Mouse (Mus musculus): ENCODE measurements around the gene Tsen2.

Gene Tsen2

DNA sequence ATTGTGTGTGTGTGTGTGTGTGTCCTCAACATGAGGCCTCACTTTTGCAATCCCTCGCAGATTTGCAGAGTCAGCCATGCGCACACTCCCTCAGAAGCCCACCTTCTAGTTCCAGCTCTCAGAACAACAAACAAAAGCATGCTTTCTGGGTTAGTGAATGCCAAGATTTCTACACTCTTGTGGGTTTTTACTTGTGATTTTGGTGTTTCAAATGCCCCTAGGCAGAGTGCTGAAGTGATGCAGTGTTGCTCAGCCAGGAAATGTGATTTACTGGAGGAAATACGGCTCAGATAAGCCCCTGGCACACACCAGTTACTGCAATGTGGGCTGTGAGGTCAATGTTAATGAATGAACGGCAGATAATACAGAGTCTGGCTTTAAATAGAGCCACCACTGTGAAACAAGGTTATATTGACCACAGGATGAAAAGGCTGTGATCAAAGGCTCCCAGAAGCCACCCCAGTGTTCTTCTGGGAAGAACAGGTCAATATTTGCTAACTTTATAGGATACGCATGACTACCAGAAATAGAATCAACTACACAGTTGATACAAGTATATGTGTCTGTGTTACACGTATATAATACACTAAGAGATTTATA, 2.7 kb upstream of the Tsen2 start:
- peak; percentile 15 for DNase-seq (ENCODE audit: low spot score)

DNA sequence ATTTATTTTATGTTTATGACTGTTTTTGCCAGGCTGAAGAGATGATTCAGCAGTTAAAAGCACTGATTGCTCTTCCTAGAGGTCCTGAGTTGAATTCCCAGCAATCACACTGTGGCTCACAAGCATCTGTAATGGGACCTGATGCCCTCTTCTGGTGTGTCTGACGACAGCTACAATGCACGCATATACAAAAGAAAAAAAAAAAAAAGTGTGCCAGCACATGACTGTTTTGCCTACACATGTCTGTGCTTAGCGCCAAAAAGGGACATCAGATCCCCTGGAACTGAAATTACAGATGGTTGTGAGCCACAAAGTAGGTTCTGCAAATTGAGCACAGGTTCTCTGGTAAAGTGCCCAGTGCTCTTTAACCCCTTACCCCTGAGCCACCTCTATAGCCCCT, 2.1 kb upstream of the Tsen2 start:
- DNase-seq (ENCODE audit: low spot score) = no peak

DNA sequence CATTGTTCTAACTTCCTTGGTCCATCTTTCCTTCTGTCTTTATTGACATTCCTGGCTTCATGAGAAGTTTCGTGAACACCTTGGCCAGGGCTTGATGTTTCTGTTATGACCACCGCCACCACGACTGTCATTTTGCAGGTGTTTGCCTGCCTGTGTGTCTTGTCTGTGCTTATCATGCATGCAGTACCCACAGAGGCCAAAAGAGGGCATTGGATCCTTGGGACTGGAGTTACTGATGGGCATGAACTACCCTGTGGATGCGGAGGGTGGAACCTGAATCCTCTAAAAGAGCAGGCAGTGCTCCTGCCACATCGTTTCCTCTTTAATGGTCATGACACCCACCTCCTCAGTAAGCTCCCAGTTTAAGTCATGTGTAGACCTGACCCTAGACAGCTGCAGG, 1.8 kb downstream of the Tsen2 start:
- DNase-seq (ENCODE audit: low spot score) = peak; percentile 63

DNA sequence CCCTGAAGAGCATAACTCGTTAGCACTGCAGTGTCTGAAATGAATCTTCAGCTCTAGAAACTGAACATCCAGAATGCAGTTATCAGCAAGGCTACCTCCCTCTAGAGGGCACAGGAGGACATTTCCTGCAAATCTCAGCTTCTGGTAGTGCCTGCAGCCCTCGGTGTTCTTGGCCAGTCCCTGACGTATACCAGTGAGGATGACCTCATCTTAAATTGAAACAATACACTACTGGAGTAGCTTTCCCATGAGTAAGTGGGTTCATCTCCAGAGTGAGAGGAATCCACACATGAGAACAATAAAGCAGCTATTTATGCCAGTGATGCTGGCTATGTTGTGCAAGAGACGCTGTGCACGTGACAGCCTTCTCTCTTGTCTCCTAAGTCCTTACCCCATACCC, 11.0 kb downstream of the Tsen2 start:
- no peak for DNase-seq (ENCODE audit: low spot score)

DNA sequence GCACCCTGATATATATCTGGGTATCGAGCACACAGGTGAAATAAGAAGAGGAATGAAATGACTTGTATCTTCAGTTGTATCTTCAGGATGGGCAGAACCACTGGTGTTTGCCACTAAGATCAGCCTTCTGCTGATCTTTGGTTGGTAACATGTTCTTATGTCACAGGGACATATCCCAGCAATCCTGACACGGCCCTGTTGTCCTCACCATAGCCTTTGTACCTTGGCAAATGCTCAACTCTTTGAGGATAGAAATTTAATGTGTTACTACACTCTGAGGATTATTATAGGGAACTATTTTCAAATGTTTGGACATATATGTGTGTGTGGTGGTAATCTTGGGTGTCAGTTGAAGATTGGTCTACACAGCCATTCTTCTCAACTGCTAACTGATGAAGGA, 13.7 kb downstream of the Tsen2 start:
- no peak for DNase-seq (ENCODE audit: low spot score)

DNA sequence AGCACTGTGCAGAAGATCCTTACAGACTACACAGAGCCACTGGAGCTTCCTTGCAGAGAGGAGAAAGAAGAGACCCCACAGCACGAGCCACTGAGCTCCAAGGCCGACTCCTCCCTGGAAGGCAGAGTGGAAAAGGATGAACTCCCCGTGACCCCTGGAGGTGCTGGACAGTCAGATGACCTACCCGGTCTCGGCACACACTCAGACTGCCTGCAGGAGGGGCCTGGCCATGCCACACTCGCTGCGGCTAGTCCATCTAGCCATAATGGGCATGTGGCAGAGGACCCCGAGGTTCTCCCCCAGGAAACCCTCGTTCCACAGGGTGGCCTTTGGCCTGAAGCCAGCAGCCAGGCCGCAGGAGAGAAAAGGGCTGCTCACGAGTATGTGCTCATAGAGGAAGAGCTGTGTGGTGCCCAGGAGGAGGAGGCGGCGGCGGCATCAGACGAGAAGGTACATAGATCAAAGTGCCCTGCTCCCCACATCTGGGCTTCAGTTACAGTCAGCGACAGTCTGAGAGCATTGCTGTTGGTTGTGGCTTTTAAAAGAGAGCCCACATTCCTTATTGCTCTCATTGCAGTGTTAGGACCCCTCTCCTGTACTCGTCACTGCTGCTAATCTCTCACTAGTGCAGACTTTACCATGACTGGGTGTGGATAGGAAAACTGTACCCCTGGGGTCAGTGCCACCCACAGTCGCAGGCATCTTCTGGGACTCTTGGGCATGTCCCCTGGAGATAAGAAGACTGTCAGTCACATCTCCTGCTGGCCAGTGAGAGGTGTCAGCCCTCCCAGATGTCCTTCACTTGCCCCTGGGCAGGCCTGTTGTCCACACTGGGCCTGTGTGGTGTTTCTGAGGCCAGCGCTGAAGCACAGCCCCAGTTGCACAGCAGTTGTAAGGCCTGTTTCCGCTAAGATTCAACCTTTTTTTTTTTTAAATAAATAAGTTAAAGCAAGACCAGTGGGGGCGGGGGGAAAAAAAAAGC, 15.5 kb downstream of the Tsen2 start:
- peak; percentile 51 for DNase-seq (ENCODE audit: low spot score)

DNA sequence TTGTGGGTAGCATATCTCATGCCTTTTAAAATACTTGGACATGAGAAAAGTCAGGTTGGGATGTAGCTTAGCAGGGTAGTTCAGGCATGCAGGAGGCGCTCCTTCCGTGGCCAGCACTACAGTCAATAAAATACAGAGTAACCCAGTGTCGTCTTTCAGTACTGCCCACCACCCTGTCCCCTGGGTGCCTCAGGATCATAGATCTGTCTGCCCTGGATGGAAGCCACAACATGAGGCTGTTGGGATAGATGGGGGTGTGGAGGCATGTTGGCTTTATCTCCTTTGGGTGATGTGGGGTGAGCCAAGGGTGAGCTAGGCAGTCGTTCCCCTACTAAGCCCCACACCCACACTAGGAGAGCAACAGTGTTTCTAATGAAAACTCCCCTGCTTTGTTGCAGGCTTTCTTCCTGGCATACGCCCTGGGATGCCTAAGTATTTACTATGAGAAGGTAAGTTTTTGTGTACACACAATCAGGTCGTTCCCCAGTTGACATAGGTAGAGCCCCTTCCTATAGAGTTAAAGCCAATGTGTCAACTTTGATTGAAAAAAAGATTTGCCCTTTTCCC, 21.1 kb downstream of the Tsen2 start:
- DNase-seq (ENCODE audit: low spot score) = no peak

DNA sequence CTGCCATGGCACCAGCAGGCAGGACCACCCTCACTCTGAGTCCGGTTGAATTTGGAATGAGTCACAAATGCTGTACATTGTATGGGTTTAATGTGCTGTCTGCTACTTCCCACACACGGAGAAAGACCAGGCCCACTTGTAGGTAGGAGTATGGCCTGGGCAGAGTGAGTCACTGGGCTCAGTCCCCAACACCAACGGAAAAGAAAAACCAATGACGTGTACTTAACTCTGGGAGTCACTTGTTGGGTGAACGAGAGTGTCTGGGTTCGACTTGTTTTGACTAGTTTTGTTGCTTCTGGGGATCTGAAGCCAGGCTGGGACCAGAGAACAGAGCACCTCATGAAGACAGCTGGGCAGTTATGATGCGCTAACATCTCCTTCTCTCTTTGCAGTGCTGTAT, 29.7 kb downstream of the Tsen2 start:
- DNase-seq (ENCODE audit: low spot score) = no peak

DNA sequence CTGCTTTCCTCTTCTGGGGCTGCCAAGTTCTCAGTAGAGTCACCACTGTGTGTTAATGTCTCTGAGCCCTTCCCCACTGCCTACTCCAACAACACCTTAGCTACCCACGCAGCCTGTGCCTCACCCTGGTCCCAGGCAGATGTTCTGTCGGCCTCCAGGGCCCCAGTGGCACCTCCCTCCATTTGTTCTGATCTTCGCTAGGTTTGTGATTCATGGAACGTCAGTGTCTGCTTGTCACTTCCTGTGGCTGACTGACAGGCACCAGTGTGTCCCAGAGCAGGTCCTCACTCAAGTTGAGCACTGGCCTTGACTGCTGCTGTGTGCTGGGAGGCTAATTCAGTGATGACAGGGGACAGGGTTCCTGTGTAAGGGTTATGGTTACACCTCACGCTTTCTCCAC, 32.9 kb downstream of the Tsen2 start:
- no peak for DNase-seq (ENCODE audit: low spot score)

DNA sequence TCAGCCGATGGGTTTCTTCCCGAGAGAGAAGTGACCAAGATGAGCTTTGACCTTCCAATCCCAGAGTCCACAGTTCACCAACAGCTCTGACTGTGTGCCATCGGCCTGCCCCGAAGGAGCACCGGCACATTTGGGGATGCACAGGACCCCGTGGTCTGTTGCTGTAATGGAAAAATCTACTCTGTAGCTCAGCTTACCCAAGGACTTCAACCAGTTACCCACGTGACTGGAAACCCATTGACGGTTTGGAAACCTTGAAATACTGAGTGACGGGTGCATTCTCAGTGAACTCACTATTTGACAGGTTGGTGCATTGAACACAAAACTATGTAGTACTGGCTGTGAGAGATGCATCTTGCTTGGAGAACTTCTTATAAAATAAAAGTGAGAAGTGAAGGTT, 33.5 kb downstream of the Tsen2 start:
- DNase-seq (ENCODE audit: low spot score) = no peak

DNA sequence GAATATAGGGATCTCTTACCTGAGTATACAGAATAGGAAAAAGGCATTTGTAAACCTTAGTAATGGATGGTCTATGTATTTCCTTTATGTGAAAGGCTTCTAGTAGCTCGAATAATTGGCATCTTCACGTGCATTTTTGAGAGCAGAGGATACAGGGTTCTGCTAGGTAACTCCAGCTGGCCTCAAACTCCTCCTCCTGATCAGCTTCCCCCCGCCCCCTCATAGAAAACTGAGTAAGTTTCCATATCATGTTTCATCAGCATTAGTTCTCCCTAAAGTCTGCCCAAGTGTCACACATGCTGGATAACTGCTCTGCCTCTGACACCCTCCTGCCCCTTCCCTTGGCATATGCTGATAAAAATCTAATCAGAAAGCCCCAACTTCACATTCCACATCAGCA, 36.3 kb downstream of the Tsen2 start:
- DNase-seq (ENCODE audit: low spot score) = no peak

DNA sequence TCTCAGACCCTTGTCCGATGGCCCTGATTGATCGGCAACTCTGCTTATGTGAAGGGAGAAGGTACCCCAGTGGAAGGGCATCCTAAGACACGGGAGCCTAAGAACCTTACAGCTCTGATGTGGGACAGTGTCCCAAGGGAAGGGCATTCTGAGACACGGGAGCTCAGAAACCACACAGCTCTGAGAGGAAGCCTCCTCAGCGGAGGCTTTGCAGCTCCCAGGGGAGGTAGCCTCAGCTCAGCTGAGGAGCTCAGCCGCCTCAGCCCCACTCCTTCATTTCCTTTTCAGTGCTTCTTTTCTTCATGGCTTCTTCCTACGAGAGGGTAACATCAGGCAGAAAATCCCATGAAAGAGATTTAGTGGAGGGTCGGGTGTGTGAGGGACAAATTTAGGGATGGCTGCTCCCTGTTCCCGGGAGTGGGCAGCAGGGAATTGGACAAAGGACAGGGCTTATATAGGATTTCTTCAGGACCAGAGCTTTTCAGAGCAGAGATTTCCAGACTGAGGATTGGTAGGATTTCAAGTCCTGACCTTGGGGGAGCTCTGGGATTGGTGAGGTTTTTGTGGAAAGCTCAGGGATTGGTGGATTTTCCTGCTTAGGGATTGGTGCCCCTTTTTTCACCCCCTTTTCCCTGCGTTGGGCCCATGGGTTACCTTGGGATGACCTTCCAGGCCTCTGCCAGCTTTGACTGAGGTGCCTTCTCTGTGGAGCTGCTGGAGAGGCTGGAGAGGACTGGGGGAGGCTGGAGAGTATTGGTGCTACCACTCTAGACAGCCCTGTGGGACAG, 38.1 kb downstream of the Tsen2 start:
- no peak for DNase-seq (ENCODE audit: low spot score)

DNA sequence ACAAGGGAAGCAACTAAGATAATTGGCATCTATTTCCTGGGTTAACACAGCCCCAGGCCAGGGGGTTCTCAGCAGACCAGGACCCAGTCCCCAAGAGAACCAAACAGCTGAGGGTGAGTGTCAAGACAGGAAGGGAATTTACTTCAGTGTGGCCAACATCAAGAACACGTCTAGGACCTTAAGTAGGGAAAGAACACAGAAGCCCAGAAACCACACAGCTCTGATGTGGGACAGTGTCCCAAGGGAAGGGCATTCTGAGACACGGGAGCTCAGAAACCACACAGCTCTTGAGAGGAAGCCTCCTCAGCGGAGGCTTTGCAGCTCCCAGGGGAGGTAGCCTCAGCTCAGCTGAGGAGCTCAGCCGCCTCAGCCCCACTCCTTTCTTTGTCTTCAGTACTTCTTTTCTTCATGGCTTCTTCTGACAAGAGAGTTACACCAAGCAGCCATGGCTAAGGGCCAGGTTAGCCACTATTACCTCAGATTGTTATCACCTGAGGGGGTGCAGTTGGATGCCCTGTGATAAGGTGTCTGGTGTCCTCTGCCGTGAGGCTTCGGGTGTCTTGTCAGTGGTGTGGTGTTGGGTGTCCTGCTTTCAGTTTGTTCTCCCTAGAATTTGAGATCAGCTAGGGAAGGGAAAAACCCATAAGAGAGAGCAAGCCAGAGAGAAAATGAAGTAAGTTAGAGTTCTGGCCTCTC, 39.1 kb downstream of the Tsen2 start:
- DNase-seq (ENCODE audit: low spot score) = no peak

DNA sequence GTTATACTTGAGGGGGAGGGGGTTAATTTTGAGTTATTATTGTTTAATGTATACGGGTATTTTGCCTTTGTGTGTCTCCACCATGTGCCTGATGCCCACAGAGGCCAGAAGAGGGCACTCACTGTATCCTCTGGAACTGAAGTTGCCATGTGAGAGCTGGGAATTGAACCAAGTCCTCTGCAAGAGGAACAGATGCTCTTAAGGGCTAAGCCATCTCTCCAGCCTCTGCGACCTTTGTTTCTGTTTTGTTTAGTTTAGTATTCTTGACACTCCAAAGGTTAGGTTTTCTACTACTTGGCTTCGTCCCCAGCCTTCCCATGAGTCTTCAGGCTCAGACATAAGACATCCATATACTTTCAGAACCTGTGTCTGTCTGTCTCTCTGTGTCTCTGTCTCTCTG, 39.7 kb downstream of the Tsen2 start:
- no peak for DNase-seq (ENCODE audit: low spot score)

DNA sequence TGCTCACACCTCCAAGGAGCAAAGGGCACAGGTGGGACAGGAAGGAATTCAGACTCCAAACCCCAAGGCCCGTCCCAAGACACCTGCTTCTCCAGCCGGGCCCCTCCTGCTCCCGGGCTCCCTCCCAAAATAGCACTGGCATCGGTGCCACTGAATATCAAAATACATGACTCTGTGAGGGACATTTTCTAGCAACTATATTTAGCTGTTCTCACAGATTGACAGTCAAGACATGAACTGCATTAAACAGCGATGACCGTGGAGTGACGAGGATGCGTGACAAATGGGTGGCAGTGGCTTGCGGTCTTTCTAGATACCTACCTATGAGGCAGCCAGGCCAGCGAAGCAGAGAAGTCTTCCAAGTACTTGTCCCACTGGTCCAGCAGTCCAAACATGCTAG, 41.9 kb downstream of the Tsen2 start:
- DNase-seq (ENCODE audit: low spot score) = no peak

DNA sequence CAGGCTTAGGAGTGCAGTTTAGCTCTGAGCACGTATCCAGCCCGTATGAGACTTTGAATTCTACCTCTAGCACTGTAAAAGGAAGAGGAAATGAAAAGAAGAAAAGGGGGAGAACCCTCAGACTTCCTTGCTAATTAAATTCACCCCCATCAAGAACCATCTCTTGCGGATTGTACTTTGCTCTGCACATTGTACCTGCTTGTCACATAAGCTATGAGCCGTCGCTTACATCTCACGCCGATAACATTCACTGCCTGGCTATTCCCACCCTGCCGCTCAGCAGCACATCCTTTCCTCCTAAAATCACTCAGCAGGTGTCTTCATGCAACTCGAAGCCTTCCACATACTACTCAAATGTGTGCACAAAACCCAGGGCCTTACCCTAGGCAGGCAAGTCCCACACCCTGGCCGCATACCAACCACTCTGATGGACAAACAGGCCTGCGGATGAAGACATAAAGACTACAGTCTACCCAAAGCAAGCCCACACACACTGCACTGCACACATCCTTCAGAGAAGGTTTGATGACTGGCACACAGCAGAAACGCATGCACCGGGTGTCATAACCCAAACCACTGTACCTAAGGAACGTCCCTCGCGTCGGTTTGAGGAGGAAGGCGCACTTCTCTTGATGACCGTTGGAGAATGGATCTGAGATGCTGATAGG, 47.4 kb downstream of the Tsen2 start:
- no peak for DNase-seq (ENCODE audit: low spot score)

DNA sequence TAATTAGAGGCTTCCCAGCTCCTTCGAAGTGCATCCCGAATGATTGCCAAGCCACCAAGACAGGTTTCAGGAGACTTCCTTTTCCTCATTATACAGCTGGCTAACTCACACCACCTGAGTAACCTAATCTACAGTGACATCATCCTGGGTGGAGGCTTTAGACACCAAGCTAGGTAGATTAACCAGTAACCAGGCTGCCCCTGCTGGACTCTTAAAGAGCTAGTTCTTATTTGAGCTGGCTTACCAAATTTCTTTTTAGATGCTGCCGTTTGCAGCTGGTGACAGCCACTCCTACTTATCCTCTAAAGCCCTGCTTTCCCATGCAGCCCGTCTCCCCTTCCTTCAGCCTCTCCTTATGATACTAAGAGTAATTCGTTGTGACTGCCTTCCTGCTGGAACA, 48.0 kb downstream of the Tsen2 start, which contains the start of gene Mkrn2os:
Mkrn2os (minus strand) TSS at position 119 of the 400 bp plus-strand sequence.
- no peak for DNase-seq (ENCODE audit: low spot score)

DNA sequence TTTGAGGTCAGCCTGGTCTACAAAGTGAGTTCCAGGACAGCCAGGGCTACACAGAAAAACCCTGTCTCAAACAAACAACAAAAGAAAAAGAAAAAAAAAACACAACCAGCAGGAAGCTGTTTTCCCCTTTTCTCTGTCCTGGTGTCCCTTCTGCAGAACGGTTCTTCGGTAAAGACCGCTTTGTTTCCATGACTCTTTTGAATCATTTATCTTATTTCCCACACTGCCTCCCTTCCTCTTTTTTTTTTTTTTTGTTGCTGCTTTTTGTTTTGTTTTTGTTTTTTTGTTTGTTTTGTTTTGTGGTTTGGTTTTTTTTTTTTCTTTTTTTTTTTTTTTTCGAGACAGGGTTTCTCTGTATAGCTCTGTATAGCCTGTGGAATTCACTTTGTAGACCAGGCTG, 48.8 kb downstream of the Tsen2 start:
- no peak for DNase-seq (ENCODE audit: low spot score)

DNA sequence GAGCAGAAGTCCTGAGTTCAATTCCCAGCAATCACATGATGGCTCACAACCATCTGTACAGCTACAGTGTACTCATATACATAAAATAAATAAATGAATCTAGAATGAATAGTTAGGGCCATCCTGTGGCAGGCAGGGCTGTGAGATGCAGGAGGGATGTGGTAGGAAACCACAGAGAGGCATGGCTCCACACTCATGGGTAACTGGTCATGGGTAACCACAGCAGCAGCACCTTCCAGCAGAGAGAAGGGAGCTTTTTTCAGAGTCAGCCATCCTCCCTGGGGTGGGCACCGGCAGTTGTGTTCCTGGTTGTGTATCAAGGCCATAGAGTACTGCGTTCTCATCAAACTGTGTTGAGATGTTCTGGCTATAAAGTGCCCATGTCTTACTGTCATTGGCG, 50.0 kb downstream of the Tsen2 start:
- no peak for DNase-seq (ENCODE audit: low spot score)

DNA sequence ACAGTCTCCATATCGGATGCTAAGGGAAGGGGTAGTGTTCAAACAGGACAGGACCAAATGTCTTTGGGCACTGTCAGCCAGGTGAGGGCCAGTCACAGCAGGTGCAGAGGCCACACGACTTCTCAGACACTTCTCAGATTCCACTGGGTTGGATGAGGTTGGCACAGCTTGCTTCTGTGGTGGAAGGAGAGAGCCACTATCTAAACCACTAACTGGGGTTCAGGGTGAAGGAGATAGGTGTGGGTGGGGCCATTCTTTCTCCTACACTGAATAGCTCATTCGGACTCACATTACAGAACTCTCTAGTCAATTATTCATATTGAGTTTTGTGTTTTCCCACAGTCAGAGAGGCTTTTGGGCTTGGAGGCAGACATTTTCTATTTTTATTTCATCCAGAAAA, 51.2 kb downstream of the Tsen2 start:
- no peak for DNase-seq (ENCODE audit: low spot score)

DNA sequence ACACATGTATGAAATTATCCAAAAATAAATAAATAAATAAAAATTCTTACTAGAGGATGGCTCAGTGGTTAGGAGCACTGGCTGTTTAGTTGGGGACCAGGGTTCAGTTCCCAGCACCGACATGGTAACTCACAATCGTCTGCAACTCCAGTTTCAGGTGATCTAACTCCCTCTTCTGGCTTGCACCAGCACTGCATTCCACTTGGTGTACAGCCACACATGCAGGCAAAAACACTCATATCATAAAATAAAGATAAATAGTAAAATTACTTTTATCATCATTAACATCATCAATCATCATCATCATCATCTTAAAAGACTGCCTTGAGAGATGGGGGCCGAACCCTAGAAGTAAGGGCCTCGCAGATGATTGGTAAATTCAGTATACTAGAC, 56.9 kb downstream of the Tsen2 start:
- no peak for DNase-seq (ENCODE audit: low spot score)

Measured in embryo, embryonic 10 days (tissue).